ENCODE assay signal across 18 mouse cellular contexts in genomic region chrX:166348086-166348485, GRCm38 (mm10).
DNase-seq lines count a peak whose midpoint lies in the region; ATAC-seq and TF ChIP-seq lines count a peak whose summit lies in the region.
"Had no signal": no experiment of that assay in that cellular context is flagged by ENCODE, and none has a peak within 500 bp of the region (broad histone marks: within the 10 kb centered on the region; RNA-seq: fewer than 3 reads in every experiment).

No protein-coding gene starts in this region.

- no peak for DNase-seq in layer of hippocampus, adult 2 months (ENCODE audit: low spot score in 2 of 2)
- DNase-seq in layer of hippocampus, postnatal 36 days, result no peak
- no peak for DNase-seq in hindbrain, embryonic 10.5 days (ENCODE audit: low spot score)
- no peak for DNase-seq in midbrain, embryonic 11.5 days (ENCODE audit: low spot score, missing footprints)
- DNase-seq in testis, postnatal 14 days (ENCODE audit: low spot score), result no peak
- no peak for DNase-seq in heart, postnatal 36 days
- DNase-seq: cerebellum, postnatal 36 days; gastrocnemius, adult 2 months; heart, adult 18-20 months; kidney, adult 18-20 months; liver, postnatal 0 days; lung, postnatal 36 days; thymus, postnatal 4 days had no signal

- peak overlapping the region; percentile 95 for H3K27ac ChIP-seq in layer of hippocampus, adult 2 months
- peak overlapping the region; percentile 62; the same call in 1 of the 2 replicates for H3K27ac ChIP-seq in hindbrain, embryonic 10.5 days
- H3K27ac ChIP-seq in midbrain, embryonic 11.5 days (ENCODE audit: low read depth, low read length), result no peak overlapping the region
- peak overlapping the region; percentile 40; the same call in 1 of the 2 replicates for H3K27ac ChIP-seq in neural tube, embryonic 14.5 days (ENCODE audit: low read depth, low read length)
- H3K27ac ChIP-seq: embryonic facial prominence, embryonic 12.5 days; gastrocnemius, adult 2 months; limb, embryonic 15.5 days had no signal

- H3K4me3 ChIP-seq in layer of hippocampus, adult 2 months, result peak overlapping the region; percentile 64
- peak overlapping the region; percentile 50 for H3K4me3 ChIP-seq in hindbrain, embryonic 10.5 days
- H3K4me3 ChIP-seq in midbrain, embryonic 11.5 days (ENCODE audit: low read depth, low read length), result peak overlapping the region; percentile 20
- H3K4me3 ChIP-seq in neural tube, embryonic 14.5 days (ENCODE audit: low read depth, low read length), result peak overlapping the region; percentile 45
- H3K4me3 ChIP-seq: embryonic facial prominence, embryonic 12.5 days; gastrocnemius, adult 2 months; limb, embryonic 15.5 days had no signal

- H3K4me2 ChIP-seq in midbrain, embryonic 11.5 days, result peak overlapping the region; percentile 38
- peak overlapping the region; percentile 48 for H3K4me2 ChIP-seq in neural tube, embryonic 14.5 days (ENCODE audit: low read depth, low read length)
- H3K4me2 ChIP-seq: embryonic facial prominence, embryonic 12.5 days; limb, embryonic 15.5 days had no signal

- ATAC-seq in midbrain, embryonic 11.5 days (ENCODE audit: low FRiP score), result no peak
- ATAC-seq in neural tube, embryonic 14.5 days (ENCODE audit: low read depth), result no peak
- no peak for ATAC-seq in inflammation-experienced regulatory T-cells, adult 6 months
- ATAC-seq: liver, postnatal 0 days had no signal

- H3K27me3 ChIP-seq in hindbrain, embryonic 10.5 days (ENCODE audit: insufficient read depth, poor library complexity, severe bottlenecking), result peaks cover 31% of the 10 kb centered on the region
- H3K27me3 ChIP-seq in midbrain, embryonic 11.5 days (ENCODE audit: control insufficient read depth, insufficient read depth, low read length), result no peaks in the 10 kb centered on the region
- no peaks in the 10 kb centered on the region for H3K27me3 ChIP-seq in neural tube, embryonic 14.5 days (ENCODE audit: control insufficient read depth, insufficient read depth, low read length)
- H3K27me3 ChIP-seq: CH12.LX had no signal

- no peak for TF ChIP-seq CTCF in layer of hippocampus, adult 2 months (conservative IDR thresholded peaks at IDR 0.05)

- intact Hi-C loops in heart, postnatal 36 days (cut with DNase I), result no loop called here

- H3K9ac ChIP-seq in midbrain, embryonic 11.5 days (ENCODE audit: low read length), result no peak overlapping the region; the same call in 1 of the 2 replicates
- no peak overlapping the region; the same call in 1 of the 2 replicates for H3K9ac ChIP-seq in neural tube, embryonic 14.5 days (replicated peaks; ENCODE audit: low read depth, low read length)
- H3K9ac ChIP-seq: embryonic facial prominence, embryonic 12.5 days; limb, embryonic 15.5 days; liver, postnatal 0 days had no signal

- H3K4me1 ChIP-seq in hindbrain, embryonic 10.5 days (replicated peaks), result 0 out of 2 replicates have a peak, but pooled peaks cover 8% of the 10 kb centered on the region
- peaks cover 3% of the 10 kb centered on the region; the same call in 1 of the 2 replicates for H3K4me1 ChIP-seq in midbrain, embryonic 11.5 days (ENCODE audit: control insufficient read depth, insufficient read depth, low read length)
- no peaks in the 10 kb centered on the region for H3K4me1 ChIP-seq in neural tube, embryonic 14.5 days (ENCODE audit: control insufficient read depth, insufficient read depth, low read length)
- H3K4me1 ChIP-seq: embryonic facial prominence, embryonic 12.5 days; limb, embryonic 15.5 days had no signal

- H3K36me3 ChIP-seq in hindbrain, embryonic 10.5 days, result 0 out of 2 replicates have a peak, but pooled peaks cover 3% of the 10 kb centered on the region
- H3K36me3 ChIP-seq in midbrain, embryonic 11.5 days (ENCODE audit: control insufficient read depth, insufficient read depth, low read length), result no peaks in the 10 kb centered on the region
- H3K36me3 ChIP-seq in neural tube, embryonic 14.5 days (ENCODE audit: control insufficient read depth, insufficient read depth, low read length), result no peaks in the 10 kb centered on the region
- H3K36me3 ChIP-seq: embryonic facial prominence, embryonic 12.5 days; limb, embryonic 15.5 days had no signal

- no peaks in the 10 kb centered on the region for H3K9me3 ChIP-seq in hindbrain, embryonic 10.5 days
- H3K9me3 ChIP-seq in midbrain, embryonic 11.5 days (ENCODE audit: control insufficient read depth, low read length), result no peaks in the 10 kb centered on the region
- no peaks in the 10 kb centered on the region for H3K9me3 ChIP-seq in neural tube, embryonic 14.5 days (ENCODE audit: control insufficient read depth, low read length)
- H3K9me3 ChIP-seq: embryonic facial prominence, embryonic 12.5 days; limb, embryonic 15.5 days had no signal

- whole genome bisulfite sequencing in hindbrain, embryonic 10.5 days, result 73% methylated on average over 6 of the region's 6 CpGs
- 74% methylated on average over 6 of the region's 6 CpGs for WGBS in midbrain, embryonic 11.5 days
- 45% methylated on average over 6 of the region's 6 CpGs for WGBS in neural tube, embryonic 14.5 days
